Mouse (Mus musculus): ENCODE measurements around the gene Ndufs8. TPM values are rescaled to one million over a fixed set of nuclear protein-coding genes. Genes with fewer than 3 reads are reported as not detected.
A peak's percentile ranks its signal among the peaks of the same experiment; 100 is the strongest.

The Ndufs8 gene
- total RNA-seq, 2 experiments from 2014 or later: 134 to 149 TPM

DNA sequence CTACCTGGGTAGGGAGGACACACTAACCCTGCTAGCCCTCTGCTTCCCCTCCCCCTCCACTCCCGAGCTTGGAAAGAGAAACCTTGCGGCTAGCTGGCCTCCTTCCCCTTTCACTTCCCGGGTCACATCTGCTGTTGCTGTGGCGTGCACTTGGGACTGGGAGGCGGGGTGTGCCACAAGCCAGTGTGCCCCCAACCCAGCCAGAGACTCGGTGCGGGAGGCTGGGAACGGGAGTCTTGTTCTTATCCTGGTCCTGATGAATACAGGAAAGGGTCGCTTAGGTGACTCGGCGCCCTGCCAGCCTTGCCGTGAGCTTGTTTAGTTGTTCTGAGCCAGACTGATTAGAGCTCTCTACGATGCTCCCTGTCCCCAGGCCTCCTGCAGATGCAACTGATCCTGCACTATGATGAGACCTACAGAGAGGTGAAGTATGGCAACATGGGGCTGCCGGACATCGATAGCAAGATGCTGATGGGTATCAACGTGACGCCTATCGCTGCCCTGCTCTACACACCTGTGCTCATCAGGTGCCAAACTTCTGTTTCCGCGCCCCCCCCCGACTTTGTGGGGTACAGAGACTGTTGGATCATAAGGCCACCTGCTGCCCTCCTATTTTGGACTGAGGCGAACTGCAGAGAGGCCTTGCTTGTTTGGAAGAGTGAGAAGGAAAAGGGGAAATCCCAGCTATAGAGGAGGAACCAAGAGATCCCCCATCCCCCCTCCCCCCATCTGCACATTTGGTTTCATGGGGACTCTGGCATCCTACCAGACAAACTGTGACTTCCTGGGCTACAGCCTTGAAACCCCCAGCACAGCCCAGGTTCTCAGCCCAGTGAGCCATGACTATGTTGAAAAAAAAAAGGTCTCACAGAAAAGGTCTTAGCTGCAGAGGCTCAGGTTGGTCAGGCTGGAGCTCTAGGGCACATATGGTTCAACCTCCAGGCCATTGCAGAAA is 23.6 kb upstream of the Ndufs8 start:
- intact Hi-C loops (cut with DNase I): no loop called here
- peak; percentile 40 to 50 for DNase-seq (ENCODE audit: low spot score in 2 of 2)

DNA sequence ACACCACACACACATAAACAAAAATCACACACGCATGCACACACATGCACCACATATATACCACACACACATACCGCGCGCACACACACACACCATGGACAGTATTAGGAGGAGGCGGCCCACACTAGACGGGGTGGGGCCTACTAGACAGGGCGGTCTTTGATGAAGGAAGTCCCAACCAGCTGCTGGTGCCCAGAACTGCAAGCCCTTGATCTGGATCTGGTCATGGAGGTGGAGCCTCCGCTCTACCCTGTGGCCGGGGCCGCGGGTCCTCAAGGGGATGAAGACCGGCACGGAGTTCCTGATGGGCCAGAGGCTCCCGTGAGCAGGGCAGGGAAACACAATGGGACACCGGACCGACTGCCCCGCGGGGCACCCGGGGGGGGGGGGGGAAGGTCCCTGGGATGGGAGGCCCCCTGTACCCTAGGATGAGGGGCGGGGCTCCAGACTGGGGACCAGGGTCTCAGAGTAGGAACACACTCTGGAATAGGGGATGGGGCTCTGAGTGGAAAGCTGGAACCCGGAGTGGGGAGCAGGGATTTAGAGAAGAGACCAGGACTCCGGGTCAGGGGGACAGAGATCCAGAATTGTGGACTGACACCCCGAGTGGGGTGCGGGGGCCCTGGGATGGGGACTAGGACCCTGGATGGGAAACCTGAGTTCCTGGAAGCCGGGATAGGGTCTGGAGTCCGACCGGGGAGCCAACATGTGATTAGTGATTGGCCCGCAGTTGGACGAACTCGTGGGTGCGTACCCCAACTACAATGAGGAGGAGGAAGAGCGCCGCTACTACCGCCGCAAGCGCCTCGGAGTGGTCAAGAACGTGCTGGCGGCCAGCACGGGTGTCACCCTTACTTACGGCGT is 22.7 kb upstream of the Ndufs8 start, which contains the start of gene Unc93b1:
TSS of gene Unc93b1 (plus strand) at position 155 of the 864 bp plus-strand sequence.
- intact Hi-C loops (cut with DNase I): no loop called here
- DNase-seq (ENCODE audit: low spot score in 2 of 2): peak; percentile 31 to 52

DNA sequence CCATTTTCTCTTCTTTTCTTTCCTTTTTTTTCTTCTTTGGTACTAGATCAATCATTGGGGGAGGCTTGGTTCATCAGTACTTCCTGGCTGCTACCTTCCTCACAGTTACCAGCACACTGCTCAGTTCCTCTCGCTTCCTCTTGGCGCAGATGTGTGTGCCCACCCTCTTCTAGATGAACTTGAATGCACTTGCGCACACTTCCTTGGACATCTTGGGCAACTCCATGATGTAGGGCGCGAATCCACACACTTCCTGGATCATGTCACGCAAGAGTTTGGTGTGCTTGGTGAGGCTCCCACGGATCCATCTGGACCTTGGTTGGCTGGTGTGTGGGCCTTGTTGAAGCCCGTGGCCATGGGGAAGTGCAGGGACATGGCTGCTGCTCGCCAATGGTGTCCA is 19.1 kb upstream of the Ndufs8 start:
- no peak for DNase-seq (ENCODE audit: low spot score in 2 of 2)
- intact Hi-C loops (cut with DNase I): no loop called here

DNA sequence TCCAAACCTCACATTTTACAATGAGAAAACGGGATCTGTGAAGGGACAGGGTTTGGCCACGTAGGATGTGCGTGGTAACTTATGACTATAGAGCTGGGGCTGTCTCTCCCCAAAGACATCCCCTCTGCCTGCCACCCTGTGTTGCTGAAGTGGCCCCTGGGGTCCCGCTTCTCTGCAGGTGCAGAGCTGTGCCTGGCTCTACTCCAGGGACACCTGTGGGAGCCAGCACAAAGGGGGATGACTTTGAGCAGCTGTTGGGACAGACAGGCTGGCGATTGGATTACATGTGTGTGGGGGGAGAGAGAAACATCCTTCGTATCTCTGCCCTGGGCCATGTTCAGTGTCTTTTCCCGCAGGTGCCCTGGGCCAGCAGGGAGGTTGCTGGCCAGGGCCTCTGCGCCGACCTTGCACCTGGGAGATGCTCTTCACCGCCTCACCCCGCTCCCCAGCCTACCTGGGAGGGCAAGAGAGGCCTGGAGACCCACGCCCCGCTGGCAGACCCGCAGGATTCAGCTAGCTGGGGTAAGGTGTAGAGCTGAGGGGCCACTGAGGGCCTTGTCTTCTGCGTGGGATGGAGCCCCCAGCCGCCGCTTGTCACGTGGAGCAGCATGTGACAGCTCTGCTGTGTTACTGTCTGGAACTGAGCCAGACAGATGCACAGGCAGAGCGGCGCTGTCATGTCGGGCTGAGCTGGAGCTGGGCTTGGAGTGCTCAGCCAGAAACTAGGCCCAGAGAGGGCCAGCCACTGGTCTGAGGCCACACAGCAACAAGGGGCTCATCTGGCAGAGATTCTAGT is 17.9 kb upstream of the Ndufs8 start:
- no peak for DNase-seq (ENCODE audit: low spot score in 2 of 2)
- intact Hi-C loops (cut with DNase I): no loop called here

DNA sequence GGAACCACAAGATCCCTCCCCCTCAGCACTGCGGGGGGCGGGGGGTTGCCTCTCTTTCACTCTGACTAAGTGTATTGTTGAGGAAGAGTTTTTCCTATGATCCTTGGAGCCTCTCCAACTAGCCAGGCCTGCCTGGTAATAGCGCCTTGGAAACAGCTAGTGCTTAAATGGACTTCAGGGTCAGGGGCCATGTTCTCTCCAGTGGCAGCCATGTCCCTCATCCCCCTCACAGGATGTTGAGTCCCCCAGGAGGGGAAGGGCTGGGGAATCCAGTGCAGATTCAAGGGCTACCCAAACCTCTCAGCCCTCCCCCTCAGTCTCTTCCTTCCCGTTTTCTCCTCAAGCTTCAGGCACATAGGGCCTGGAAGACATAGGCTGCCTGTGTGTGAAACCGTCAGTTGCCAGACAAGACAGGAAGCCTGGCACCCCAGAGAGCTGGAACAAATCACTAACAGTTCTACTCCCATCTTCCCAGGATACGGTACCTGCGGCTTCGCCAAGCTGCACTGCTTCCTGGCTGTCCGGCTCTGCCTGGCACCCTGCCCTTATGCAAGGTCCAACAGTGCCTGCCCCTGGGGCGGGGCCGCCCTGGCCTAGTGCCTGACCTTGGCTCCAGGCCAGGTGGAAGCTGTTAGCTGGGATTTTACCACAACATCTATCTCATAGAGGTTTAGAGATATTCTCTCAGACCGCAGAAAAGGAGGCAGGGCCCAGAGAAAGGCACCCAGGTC is 16.8 kb upstream of the Ndufs8 start, which contains the start of gene Aldh3b1:
TSS of gene Aldh3b1 (minus strand) at position 598 of the 731 bp plus-strand sequence.
- peak; percentile 61 to 63 for DNase-seq (ENCODE audit: low spot score in 2 of 2)
- intact Hi-C loops (cut with DNase I): no loop called here

DNA sequence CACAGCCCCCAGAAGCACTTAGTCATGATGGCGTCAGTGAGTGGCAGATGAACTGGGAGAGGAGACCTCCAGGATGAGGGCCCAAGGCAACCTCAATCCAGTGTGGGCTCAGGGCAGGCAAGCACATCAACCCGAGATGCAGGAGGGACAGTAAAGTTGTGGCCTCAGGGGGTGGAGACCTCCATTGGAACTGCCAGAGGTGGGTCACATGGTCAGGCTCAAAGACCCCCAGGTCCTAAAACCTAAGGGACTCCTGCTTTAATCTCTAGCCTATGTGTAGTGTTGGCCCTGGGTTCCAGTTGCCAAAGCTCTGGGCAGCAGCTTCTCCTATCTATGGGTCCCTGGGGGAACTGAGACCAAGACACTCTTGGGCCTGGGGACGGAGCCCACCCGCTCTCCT is 16.2 kb upstream of the Ndufs8 start:
- intact Hi-C loops (cut with DNase I): no loop called here
- no peak for DNase-seq (ENCODE audit: low spot score in 2 of 2)

DNA sequence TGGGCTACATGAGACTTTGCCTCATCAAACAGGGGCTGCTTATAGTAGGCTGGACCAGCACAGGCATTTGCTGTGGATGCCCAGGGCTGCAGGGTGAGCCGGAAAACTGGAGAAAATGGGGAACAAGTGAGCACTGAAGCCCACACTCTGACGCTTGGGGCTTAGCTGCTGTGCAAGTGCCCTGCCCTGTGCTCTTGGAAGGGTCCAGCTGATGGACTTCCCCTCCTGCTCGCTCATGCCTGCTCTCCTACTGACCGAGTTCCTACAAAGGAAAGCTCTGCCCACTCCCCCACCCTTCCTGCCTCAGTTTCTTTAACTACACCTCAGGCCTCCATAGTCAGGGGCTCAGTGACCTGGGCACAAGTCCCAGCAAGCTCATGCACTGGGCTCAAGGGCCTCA is 15.4 kb upstream of the Ndufs8 start:
- DNase-seq (ENCODE audit: low spot score in 2 of 2): no peak
- intact Hi-C loops (cut with DNase I): no loop called here

DNA sequence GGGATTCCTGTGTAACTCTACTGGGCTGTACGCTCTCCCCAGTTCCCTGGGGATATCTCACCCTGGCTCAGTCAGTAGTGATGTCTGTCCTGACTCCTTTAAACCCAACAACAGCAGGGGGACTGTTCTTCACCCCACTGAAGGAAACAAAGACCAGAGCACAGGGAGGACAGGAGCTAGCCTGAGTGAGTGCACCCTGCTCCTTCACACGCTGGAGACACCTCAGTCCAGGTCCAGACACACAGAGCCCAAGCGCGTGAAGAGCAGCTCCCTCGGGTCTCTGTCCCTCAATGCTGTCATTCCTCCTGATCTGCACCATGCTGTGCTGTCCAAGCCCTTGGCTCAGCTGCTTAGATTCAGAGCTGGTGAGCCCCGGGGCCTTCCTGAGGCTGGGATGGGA is 14.1 kb upstream of the Ndufs8 start:
- no peak for DNase-seq (ENCODE audit: low spot score in 2 of 2)
- intact Hi-C loops (cut with DNase I): no loop called here

DNA sequence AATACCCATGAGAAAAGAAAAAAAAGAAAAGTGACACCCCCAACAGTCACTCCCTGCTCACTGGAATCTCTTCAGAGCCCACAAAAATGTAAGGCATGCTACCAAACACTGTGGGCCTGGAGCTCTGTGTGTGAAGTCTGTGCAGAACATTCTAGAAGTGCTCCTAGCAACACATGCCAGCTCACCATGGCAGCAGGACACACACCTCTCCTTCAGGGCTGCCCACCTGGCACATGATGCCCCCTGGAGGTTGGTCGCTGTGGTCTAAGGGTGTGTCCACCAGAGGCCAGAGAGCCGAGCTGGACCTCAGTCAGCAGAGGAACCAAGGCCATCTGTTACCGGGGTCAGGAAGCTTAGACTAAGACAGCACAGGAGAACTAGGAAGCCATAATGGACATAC is 13.7 kb upstream of the Ndufs8 start:
- intact Hi-C loops (cut with DNase I): no loop called here
- DNase-seq (ENCODE audit: low spot score in 2 of 2): no peak

DNA sequence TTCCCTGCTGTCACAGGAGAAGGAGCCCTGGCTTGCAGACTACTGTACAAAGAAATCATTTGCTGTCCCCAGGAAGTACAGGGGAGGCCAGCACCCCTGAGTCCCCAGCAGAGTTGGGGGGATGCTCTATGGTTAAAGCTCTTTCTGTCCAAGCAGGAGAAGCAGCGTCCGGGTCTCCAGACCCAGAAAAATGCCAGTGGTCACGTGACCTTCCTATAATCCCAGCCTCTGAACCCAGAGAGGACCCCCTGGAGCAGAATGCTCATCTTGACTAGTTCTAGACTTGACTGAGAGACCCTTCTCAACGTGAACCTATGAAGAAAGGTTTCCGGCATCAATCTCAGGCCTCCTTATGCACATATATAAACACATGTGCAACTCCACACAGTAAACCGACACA is 13.3 kb upstream of the Ndufs8 start:
- intact Hi-C loops (cut with DNase I): no loop called here
- no peak for DNase-seq (ENCODE audit: low spot score in 2 of 2)

DNA sequence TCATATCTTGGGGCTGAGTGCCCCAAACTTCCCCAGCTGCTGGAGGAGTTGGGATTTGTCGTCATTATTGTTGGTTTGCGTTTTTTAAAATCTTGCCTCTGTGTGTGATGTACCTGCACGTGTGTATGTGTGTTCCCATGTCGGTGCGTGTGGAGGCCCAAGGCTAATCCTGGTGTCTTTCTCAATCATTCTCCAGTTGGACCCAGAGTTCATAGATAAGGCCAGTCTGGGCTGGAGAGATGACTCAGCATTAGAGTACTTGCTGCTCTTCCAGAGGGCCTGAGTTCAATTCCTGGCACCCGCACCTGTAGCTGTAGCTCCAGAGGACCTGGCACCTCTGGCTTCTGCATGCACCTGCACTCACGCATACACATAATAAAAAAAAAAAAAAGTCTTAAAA is 12.3 kb upstream of the Ndufs8 start:
- intact Hi-C loops (cut with DNase I): no loop called here

DNA sequence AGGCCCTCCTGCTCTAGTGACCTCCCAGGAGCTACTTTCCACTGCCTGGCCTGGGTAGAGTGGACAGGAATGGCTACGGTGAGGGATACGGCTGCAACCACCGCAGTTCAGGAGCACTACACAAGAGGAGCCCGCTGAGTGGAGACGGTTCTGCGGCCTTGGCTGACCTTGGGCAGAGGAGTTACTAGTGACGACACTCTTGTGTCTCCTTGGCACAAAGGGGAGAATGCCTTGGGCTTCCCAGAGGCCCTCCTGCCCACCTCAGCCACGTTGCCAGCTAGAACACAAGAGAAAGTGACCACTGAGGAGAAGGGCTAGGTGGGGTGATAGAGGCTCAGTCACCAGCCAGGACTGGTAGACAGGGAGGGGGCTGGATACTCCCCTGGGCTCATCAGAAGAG is 11.6 kb upstream of the Ndufs8 start:
- intact Hi-C loops (cut with DNase I): no loop called here
- no peak for DNase-seq (ENCODE audit: low spot score in 2 of 2)

More for the DNA sequence above, 12.3 kb upstream of the Ndufs8 start:
- no peak for DNase-seq (ENCODE audit: low spot score in 2 of 2)

DNA sequence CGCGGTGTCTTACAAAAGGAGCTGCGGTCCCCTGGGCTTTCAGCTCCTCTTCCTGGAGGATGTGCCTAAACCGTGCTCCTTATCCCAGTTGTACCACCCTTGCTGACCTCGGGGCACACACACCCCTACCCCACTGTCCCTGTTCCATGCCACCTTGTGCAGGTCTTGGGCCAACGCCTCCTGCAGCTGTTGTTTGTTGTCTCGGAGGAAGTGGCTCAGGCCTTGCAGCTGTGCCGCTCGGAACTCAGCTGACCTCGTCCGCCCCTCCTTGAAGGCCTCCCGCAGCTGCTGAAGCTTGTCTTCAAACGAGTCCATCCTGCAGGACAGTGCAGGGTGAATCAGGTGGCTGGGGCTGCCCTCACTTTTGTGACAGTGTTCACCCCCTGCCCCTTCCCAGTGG is 11.0 kb upstream of the Ndufs8 start:
- intact Hi-C loops (cut with DNase I): no loop called here
- no peak for DNase-seq (ENCODE audit: low spot score in 2 of 2)

DNA sequence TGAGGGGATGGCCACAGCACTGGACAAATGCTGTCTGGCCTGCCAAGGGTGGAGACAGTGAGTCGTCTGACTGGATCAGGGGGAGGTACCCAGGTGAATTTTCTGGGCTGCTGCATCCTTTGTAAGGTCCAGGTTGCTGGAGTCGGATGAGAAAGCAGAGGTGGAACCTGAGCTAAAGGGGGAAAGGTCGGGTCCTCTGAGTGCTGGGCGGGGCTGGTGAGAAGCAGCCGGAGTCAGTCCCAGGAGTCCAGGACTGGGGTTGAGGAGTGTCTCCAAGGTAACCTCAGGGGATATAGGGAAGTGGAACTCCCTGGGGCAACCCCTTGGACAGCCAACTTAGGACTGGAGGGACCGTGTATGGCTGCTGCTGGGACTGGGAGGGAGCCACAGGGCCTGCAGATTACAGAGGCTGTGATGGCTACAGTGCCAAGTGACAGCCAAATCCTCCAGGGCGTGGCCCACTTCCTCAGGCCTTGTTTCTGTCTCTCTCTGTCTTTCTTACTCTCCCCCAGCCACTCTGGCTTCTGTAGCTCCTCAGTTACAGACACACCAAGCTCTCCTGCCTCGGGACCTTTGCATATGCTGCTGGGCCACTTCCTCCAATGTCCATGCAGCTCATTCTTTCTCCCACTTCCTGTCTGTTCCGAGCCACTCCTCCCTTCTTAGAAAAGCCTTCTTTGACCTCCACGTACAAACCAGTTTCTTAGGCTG is 10.2 kb upstream of the Ndufs8 start:
- no peak for DNase-seq (ENCODE audit: low spot score in 2 of 2)
- intact Hi-C loops (cut with DNase I): no loop called here

DNA sequence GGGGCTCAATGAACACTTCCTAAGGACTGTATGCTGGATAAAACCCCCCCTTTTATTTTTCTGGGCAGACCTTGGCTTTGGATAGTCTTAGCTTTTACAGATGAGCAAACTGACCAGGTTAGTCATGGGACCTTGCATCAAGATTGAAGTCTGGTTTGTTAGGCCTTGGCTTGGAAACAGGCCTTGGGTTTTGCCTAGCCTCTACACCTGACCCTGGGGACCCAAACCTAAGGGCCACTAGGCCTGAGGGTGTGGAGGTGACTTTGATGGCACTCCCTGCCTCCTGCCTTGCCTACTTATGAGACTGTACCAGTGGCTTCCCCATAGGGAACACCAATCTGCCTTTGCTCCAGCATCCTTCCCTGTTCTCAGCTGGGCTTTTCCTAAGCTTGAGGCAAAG is 7.4 kb upstream of the Ndufs8 start:
- DNase-seq (ENCODE audit: low spot score in 2 of 2): no peak
- intact Hi-C loops (cut with DNase I): no loop called here

DNA sequence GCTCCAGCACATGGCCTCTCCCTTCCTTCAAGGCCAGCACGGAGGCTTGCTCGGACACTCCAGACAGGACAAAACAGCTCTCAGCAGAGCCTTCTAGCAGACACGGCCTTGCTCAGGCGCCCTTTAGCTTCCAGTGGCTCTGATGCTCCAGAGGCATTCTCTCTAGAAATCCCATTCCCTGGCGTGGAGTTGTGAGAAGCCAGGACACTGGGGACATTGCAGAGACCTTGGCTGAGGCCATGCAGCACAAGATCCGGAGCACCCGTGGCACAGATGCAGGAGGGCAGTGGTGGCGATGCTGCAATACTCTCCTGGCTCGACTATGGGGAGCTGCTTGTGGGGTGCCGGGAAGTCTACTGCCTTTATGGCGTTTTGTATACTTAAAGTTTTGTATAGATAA is 4.2 kb upstream of the Ndufs8 start:
- intact Hi-C loops (cut with DNase I): no loop called here

DNA sequence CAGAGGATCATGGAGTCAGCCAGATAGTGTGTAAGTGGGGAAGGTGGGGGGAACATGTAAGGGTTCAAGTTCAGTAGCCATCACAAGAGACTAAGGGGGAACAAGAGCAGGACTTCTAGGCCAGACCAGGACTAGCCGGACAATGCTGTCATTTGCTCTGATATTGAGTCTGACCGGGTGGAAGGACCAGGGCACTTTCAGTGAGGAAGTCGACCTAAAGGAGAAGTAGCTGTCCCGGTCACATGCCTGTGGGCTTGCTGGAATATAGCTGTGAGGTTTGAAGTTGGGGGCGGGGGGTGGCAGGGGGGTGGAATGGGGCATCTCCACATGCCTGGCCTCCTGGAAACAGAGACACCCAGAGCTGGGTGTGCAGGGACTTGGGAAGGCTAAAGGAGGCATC is 2.0 kb upstream of the Ndufs8 start:
- intact Hi-C loops (cut with DNase I): no loop called here
- DNase-seq (ENCODE audit: low spot score in 2 of 2): no peak

More for the DNA sequence above, 4.2 kb upstream of the Ndufs8 start:
- no peak for DNase-seq (ENCODE audit: low spot score in 2 of 2)

DNA sequence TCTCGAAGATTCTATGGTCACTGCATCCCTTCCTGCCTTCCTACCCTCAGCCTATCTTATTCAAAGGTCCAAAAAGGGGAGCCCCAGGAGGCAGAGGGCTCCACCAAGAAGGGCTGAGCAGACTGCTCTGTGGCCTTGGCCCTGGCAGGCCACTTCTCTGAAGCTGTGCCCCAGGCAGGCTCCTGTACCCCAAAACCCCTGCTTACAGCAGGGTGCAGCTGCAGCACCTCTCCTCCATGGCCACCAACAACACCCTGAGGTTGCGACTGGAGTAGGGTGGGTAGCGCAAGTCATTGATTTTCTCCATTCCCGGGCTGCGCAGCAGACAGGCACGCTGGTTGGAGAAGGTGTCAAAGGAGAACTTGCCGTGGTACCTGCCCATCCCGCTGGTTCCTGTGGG is 1.1 kb upstream of the Ndufs8 start:
- DNase-seq (ENCODE audit: low spot score in 2 of 2): no peak
- intact Hi-C loops (cut with DNase I): no loop called here

Measured in left cerebral cortex, postnatal 14 days (tissue).